Mouse (Mus musculus) layer of hippocampus, adult 6 months (tissue): ENCODE data around the gene Uchl4. TPM values are rescaled to one million over a fixed set of nuclear protein-coding genes. Genes with fewer than 3 reads are reported as not detected.

Experiments
- long read RNA-seq, 2 experiments: library from polyadenylated mRNA; unstranded; transcript quantifications; one replicate each; pipeline ENCODE4 v2.0.0; 2019 to 2020
- microRNA-seq: library from miRNA; unstranded; fragments of <30 nt; microRNA quantifications from one replicate; pipeline ENCODE4 v1.2.0, GENCODE M21; 2020
- polyA plus RNA-seq: library from polyadenylated mRNA; unstranded; fragments of <200 nt; fragmentation: Nextera tagmentation; gene quantifications from 2 replicates; pipeline ENCODE4 v1.2.3, GENCODE M21; 2021

Uchl4 gene
- 2.9 and 3.1 TPM in 2 replicates for polyA plus RNA-seq
- long read RNA-seq, experiment 1, result 0 reads
- long read RNA-seq, experiment 2, result 0 reads

GRCm38 (mm10) chr9:64234768-64235435 is at the start of gene Uchl4:
Gene Uchl4, plus strand, starts transcription at chr9:64235201.

GRCm38 (mm10) chr9:64253021-64253904 is 18.3 kb downstream of the Uchl4 start, which contains the start of gene Map2k1:
Gene Map2k1, minus strand, starts transcription at chr9:64253631.

GRCm38 (mm10) chr9:64281105-64281780 is 46.2 kb downstream of the Uchl4 start, which contains the start of gene Tipin:
Gene Tipin, plus strand, starts transcription at chr9:64281581.

Small RNAs within 50 kb of the gene (microRNA-seq; reads per million reads assigned to microRNA genes)
- gene Gm24106, result not detected

Other genes with a start within 250 kb of the Uchl4 start
- gene Smad6, start 213.1 kb upstream of the Uchl4 start, polyA plus RNA-seq, result 0.18 and 0.34 TPM in 2 replicates
- 0.11 TPM in 1 of 2 replicates, not detected in the other for gene Lctl, start 118.1 kb upstream of the Uchl4 start, polyA plus RNA-seq
- 1.3 and 1.4 TPM in 2 replicates for gene Zwilch, start 62.1 kb upstream of the Uchl4 start, polyA plus RNA-seq
- 822 and 873 TPM in 2 replicates for gene Rpl4, start 61.8 kb upstream of the Uchl4 start, polyA plus RNA-seq
- gene Snapc5, start 55.9 kb upstream of the Uchl4 start, polyA plus RNA-seq, result 11.9 and 19.8 TPM in 2 replicates
- gene Map2k1, start 18.4 kb downstream of the Uchl4 start, polyA plus RNA-seq, result 258 and 262 TPM in 2 replicates
- gene Tipin, start 46.4 kb downstream of the Uchl4 start, polyA plus RNA-seq, result 53.2 and 55.8 TPM in 2 replicates
- gene Dis3l, start 106.1 kb downstream of the Uchl4 start, polyA plus RNA-seq, result 7.4 and 7.6 TPM in 2 replicates
- gene Megf11, start 150.4 kb downstream of the Uchl4 start, polyA plus RNA-seq, result 4.2 and 4.4 TPM in 2 replicates